Mouse (Mus musculus): ENCODE measurements around the gene Zfp560.

GRCm38 (mm10) chr9:20385343-20385703 lies 346 bp upstream of the Zfp560 start:
- TF ChIP-seq CTCF (IDR thresholded peaks at IDR 0.05; ENCODE audit: low read depth, low read length): no peak
- TF ChIP-seq EP300 (IDR thresholded peaks at IDR 0.05; ENCODE audit: insufficient read depth, low read depth, low read length): no peak
